Mouse (Mus musculus): ENCODE measurements around the gene Olfm4.
A peak's percentile ranks its signal among the peaks of the same experiment; 100 is the strongest.

Olfm4 gene

GRCm38 (mm10) chr14:79983781-79984180 lies at the start of gene Olfm4:
Gene Olfm4, plus strand, starts transcription at chr14:79984081.
- DNase-seq, result no peak

- no peak for DNase-seq
Measured at GRCm38 (mm10) chr14:79934426-79934825, 49.5 kb upstream of the Olfm4 start.

GRCm38 (mm10) chr14:79936879-79937468 lies 46.9 kb upstream of the Olfm4 start:
- no peak for DNase-seq

GRCm38 (mm10) chr14:79945876-79946275 lies 38.0 kb upstream of the Olfm4 start:
- DNase-seq, result no peak

GRCm38 (mm10) chr14:79955678-79956077 lies 28.2 kb upstream of the Olfm4 start:
- DNase-seq, result peak; percentile 11

GRCm38 (mm10) chr14:79957789-79958487 lies 25.9 kb upstream of the Olfm4 start:
- DNase-seq, result no peak

GRCm38 (mm10) chr14:79961187-79961586 lies 22.7 kb upstream of the Olfm4 start:
- DNase-seq, result no peak

- no peak for DNase-seq
Measured at GRCm38 (mm10) chr14:79961602-79962001, 22.3 kb upstream of the Olfm4 start.

- peak; percentile 28 for DNase-seq
Measured at GRCm38 (mm10) chr14:79970165-79970564, 13.7 kb upstream of the Olfm4 start.

GRCm38 (mm10) chr14:79970928-79971738 lies 12.7 kb upstream of the Olfm4 start:
- no peak for DNase-seq

GRCm38 (mm10) chr14:79981437-79981836 lies 2.4 kb upstream of the Olfm4 start:
- DNase-seq, result no peak

- no peak for DNase-seq
Measured at GRCm38 (mm10) chr14:79985137-79985670, 1.3 kb downstream of the Olfm4 start.

- DNase-seq, result peak; percentile 23
Measured at GRCm38 (mm10) chr14:79985696-79986095, 1.8 kb downstream of the Olfm4 start.

GRCm38 (mm10) chr14:79986831-79987230 lies 3.0 kb downstream of the Olfm4 start:
- no peak for DNase-seq

- DNase-seq, result no peak
Measured at GRCm38 (mm10) chr14:79989785-79990184, 5.9 kb downstream of the Olfm4 start.

- DNase-seq, result no peak
Measured at GRCm38 (mm10) chr14:79990547-79990946, 6.7 kb downstream of the Olfm4 start.

- no peak for DNase-seq
Measured at GRCm38 (mm10) chr14:79997534-79997933, 13.7 kb downstream of the Olfm4 start.

GRCm38 (mm10) chr14:80000110-80000531 lies 16.2 kb downstream of the Olfm4 start:
- peak; percentile 32 for DNase-seq

- DNase-seq, result no peak
Measured at GRCm38 (mm10) chr14:80007686-80008085, 23.8 kb downstream of the Olfm4 start.

- DNase-seq, result no peak
Measured at GRCm38 (mm10) chr14:80010426-80010825, 26.5 kb downstream of the Olfm4 start.

- no peak for DNase-seq
Measured at GRCm38 (mm10) chr14:80014966-80015365, 31.1 kb downstream of the Olfm4 start.

GRCm38 (mm10) chr14:80016112-80016511 lies 32.2 kb downstream of the Olfm4 start:
- DNase-seq, result peak; percentile 56

- DNase-seq, result no peak
Measured at GRCm38 (mm10) chr14:80026078-80026477, 42.2 kb downstream of the Olfm4 start.
